Mouse (Mus musculus) yolk sac, embryonic 10.5 days (tissue): ENCODE measurements around the gene Wipf2.
"Not testable (repeated sequence)": the region's sequence is repeated elsewhere in the genome, so short reads cannot be mapped to it uniquely, and the experiment has no call there.

ENCODE experiments used
- DNase-seq: peaks from one replicate; pipeline ENCODE4 v3.0.0-alpha.2; 2017; ENCODE audit warnings: low spot score

Wipf2 gene

GRCm38 (mm10) chr11:98931513-98932292, 68.3 kb downstream of the Wipf2 start:
- DNase-seq, result no peak

GRCm38 (mm10) chr11:98932293-98933091, 69.1 kb downstream of the Wipf2 start:
- no peak for DNase-seq

DNA sequence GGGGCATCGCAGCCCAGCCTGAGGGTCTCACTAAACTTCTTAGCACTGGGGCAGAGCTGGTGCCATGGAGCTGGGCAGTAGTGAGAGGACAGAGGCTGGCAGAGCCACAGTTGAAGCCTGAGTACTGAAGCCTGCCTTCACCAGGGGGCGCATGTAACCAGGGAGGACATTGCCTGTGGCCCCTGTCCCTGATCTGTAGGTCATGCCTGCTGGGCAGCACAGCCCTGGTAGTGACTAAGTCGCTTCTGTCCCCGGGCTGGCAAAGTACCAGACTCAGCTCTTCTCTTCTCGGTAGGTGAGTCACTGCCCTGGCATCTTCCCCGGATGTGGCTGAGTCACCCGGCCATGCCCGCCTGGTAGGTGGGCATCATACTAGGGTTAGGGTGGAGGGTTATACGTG, 69.7 kb downstream of the Wipf2 start:
- DNase-seq, result no peak

- not testable (repeated sequence) for DNase-seq
These were observed 70.4 kb downstream of the Wipf2 start for GRCm38 (mm10) chr11:98933847-98934246.

GRCm38 (mm10) chr11:98934367-98934766, 70.9 kb downstream of the Wipf2 start:
- DNase-seq, result no peak

DNA sequence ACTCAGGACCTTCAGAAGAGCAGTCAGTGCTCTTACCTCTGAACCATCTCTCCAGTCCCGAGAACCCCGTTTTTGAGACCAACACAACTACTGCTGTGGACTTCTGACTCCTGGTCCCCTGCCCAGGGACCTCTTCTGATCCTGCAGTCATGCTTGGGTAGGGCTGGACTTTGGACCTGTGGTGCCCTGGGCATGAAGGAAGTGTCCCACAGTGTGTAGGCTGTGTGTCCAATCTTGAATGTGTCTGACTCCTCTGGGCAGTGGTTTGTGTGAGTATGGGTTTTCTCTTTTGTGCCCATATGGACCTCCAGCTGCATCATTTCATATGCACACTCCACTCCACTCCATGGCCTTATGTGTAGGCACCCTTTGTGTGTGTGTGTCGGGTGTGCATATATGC, 71.7 kb downstream of the Wipf2 start:
- DNase-seq, result no peak

DNA sequence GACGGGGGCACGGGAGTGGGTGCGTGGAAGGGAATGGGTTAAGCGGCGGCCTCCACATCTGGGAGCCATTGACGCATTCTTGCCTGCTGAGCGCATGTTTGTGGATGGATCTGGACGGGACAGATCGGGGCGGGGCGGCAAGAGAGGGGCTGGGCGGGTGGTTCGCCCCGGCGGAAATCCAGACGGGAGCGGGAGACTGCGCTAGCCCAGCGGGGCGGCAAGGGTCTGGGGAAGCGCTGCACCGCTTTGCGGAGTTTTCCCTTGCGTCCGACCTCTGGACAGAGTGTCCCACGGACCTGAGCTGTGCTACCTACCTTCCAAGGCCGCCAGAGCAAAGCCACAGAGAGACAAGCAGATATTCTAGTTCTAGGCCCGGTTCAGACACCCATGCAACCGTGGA, 72.7 kb downstream of the Wipf2 start:
- DNase-seq, result peak; percentile 85

- peak; percentile 29 for DNase-seq
These were observed 73.4 kb downstream of the Wipf2 start for GRCm38 (mm10) chr11:98936606-98937409.

GRCm38 (mm10) chr11:98937410-98937913, 74.0 kb downstream of the Wipf2 start:
- DNase-seq, result peak; percentile 92

GRCm38 (mm10) chr11:98937914-98938694, 74.7 kb downstream of the Wipf2 start:
- peak; percentile 37 for DNase-seq

GRCm38 (mm10) chr11:98938701-98939083, 75.3 kb downstream of the Wipf2 start:
- DNase-seq, result no peak

DNA sequence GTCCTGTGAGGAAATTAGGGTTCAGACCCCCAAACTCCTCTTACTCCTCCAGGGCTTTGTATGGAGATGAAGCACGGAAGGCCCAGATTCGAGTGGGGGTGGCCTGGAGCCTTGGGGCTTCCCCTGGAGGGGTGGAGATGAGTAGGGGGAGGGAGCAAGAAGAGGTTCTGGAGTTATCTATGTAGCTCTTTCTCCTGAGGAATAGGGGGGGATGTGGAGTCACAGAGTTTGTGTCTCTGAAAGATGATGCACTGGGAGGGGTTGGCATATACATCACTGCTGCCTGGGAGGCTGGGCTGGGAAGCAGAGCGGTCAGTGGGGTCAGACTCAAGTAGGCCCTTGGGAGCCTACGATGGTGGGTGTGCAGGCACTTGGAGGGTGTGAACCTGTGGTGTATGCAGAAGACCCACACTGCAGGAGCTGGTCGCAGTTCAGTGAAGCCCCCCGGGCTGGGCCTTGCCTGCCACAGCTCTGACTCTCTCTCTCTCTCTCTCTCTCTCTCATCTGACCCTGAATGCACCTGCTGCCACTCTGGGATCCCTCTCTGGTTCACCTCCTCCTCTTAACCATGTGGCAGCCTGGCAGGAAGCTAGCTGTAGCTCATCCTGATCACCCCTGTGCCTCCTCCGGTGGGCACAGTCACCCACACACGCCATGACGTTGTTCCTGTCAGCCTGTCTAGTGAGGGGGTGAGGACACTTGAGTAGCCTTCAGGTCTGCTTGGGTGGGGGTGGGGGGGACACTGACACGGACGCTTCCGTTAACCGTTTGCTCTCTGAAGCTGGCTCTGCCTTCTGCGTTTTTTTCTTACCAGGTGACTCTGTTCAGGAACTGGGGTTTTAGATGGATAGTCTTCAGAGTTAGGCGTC, 75.9 kb downstream of the Wipf2 start:
- no peak for DNase-seq

DNA sequence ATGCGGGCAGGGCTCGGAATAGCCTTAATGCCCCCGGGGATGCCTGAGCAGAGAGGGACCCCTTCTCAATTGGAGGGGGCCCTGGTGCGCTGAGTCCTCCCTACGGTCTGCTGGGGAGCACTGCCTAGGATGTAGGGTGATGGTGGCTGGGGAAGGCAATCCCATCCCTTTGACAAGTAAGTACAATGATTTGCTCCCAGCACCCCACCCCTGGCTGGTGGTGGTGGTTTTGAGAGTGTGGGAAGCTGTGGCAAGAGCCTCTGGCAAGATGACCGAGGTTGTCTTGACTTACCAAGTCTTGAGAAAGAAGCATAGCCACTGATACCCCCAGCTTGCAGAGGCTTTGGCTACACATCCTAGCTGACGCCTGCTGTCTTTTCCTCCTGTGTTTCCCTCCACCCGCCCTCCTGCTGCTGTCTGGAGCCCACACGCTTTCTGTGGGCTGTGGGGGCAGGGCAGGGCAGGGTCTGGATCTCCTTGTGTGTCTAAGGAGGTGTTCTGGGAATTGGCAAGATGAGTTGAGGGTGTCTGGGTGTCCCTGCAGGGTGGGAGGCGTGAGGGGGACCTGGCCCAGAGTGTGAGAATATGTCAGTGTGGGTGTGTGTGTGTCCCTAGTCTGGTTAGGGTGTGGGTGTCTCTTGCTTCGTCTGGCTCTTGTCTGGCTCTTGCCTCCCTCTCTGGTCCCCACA, 76.7 kb downstream of the Wipf2 start:
- DNase-seq, result peak; percentile 32

DNA sequence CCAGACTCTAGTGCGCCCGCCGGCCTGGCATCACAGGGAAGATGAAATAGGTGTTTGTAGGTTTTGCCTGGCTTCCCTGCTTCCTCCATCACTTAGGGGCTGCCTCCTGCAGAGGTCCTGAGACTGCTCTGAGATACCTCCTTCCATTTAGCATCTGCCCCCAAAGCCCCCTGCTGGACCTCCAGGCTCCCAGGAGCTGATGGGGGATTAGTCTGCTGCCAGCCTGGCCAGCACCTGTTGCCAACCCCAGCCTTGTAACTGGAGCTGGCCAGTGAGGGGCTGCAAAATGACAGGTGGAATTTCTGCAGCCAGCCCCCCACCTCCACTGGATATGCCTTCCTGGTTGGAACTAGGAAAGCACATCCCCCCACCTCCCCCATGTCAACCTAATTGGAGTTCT, 77.3 kb downstream of the Wipf2 start:
- DNase-seq, result no peak

- peak; percentile 30 for DNase-seq
These were observed 77.9 kb downstream of the Wipf2 start for GRCm38 (mm10) chr11:98941341-98941825.

- DNase-seq, result peak; percentile 85
These were observed 78.5 kb downstream of the Wipf2 start for GRCm38 (mm10) chr11:98941826-98942550.

DNA sequence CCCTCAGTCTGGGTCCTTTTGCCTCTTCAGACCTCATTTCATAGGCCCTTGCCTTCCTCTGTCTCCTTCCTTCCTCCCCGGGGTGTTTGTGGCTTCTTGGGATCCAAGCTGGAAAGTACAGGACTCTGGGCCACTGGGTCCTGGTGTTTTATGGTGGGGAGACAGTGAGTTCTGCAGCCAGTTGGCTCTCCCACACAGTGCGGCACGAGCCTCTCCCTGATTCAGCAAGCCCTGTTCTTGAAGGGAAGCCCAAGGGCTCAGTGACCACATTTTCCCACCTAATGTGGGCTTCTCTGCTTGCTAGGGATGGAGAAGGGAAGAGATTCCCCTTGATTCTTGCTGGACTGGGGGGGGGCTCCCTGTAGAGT, 79.1 kb downstream of the Wipf2 start:
- DNase-seq, result peak; percentile 7

DNA sequence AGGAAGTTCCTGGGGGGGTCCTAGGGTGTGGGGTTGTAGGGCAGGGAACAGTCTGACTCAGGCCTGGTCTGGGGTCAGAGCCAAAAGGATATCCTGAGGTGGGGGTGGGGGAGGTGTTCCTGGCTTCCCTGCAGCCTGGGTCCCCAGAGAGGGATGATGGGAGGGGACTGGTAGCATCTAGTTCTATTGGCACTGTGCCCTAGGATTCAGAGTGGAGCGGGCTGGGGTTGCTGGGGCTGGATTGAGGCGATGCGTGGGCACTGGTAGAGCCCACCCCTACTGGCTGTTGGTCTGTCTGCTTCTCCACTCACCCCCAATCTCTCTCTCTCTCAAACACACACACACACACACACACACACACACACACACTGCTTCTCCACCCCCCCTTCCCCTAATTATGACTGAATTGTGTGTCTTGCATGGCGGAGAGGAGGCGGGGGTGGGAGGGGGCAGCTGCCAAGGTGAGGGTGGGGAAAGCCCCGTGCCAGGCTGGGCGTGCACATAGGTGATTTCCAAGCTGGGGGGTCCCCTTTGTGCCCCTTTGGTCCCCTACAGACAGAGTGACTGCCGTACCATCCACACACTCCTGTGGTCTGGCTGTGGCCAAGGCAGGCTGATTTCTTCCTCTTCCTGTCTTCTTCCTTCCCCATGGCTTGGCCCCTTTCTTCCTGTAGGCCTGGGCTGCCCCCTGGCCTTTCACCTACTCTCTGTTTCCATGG, 79.6 kb downstream of the Wipf2 start:
- no peak for DNase-seq
